Mouse (Mus musculus): Measurements from ENCODE around the gene Tead1. TPM values are rescaled to one million over a fixed set of nuclear protein-coding genes. Genes with fewer than 3 reads are reported as not detected.
A peak's percentile ranks its signal among the peaks of the same experiment; 100 is the strongest.
"Not testable (repeated sequence)": the region's sequence is repeated elsewhere in the genome, so short reads cannot be mapped to it uniquely, and the experiment has no call there.

Gene Tead1
- total RNA-seq, 2 experiments from 2014 or later = 11.8 to 12.0 TPM

- no peak for DNase-seq (ENCODE audit: low spot score in 2 of 2)
- intact Hi-C loops (cut with DNase I) = no loop called here
Observed at GRCm38 (mm10) chr7:112876128-112876527, 197.0 kb downstream of the Tead1 start.

GRCm38 (mm10) chr7:112883791-112884274, 204.7 kb downstream of the Tead1 start:
- peak; percentile 47 to 66 for DNase-seq (ENCODE audit: low spot score in 2 of 2)
- intact Hi-C loops (cut with DNase I) = no loop called here

GRCm38 (mm10) chr7:112885546-112885945, 206.4 kb downstream of the Tead1 start:
- no peak for DNase-seq (ENCODE audit: low spot score in 2 of 2)
- intact Hi-C loops (cut with DNase I) = no loop called here

GRCm38 (mm10) chr7:112891883-112892282, 212.8 kb downstream of the Tead1 start:
- DNase-seq (ENCODE audit: low spot score in 2 of 2) = no peak
- intact Hi-C loops (cut with DNase I) = no loop called here

- DNase-seq (ENCODE audit: low spot score in 2 of 2) = no peak
- intact Hi-C loops (cut with DNase I) = no loop called here
Observed at GRCm38 (mm10) chr7:112892595-112892994, 213.5 kb downstream of the Tead1 start.

- intact Hi-C loops (cut with DNase I) = no loop called here
- no peak for DNase-seq (ENCODE audit: low spot score in 2 of 2)
Observed at GRCm38 (mm10) chr7:112896363-112896762, 217.2 kb downstream of the Tead1 start.

- intact Hi-C loops (cut with DNase I) = no loop called here
- no peak for DNase-seq (ENCODE audit: low spot score in 2 of 2)
Observed at GRCm38 (mm10) chr7:112901710-112902109, 222.6 kb downstream of the Tead1 start.

GRCm38 (mm10) chr7:112906848-112907247, 227.7 kb downstream of the Tead1 start:
- intact Hi-C loops (cut with DNase I) = no loop called here
- no peak for DNase-seq (ENCODE audit: low spot score in 2 of 2)

- DNase-seq (ENCODE audit: low spot score in 2 of 2) = no peak
- intact Hi-C loops (cut with DNase I) = no loop called here
Observed at GRCm38 (mm10) chr7:112907468-112907867, 228.3 kb downstream of the Tead1 start.

- intact Hi-C loops (cut with DNase I) = no loop called here
- DNase-seq (ENCODE audit: low spot score in 2 of 2) = no peak
Observed at GRCm38 (mm10) chr7:112909164-112909563, 230.0 kb downstream of the Tead1 start.

- no peak for DNase-seq (ENCODE audit: low spot score in 2 of 2)
- intact Hi-C loops (cut with DNase I) = no loop called here
Observed at GRCm38 (mm10) chr7:112912969-112913368, 233.9 kb downstream of the Tead1 start.

GRCm38 (mm10) chr7:112915571-112915970, 236.5 kb downstream of the Tead1 start:
- intact Hi-C loops (cut with DNase I) = loop anchor here (5.0 kb wide), 1 partner anchor 352 kb away; no protein-coding TSS in a partner anchor
- DNase-seq (ENCODE audit: low spot score in 2 of 2) = peak; percentile 31 to 58

- DNase-seq (ENCODE audit: low spot score in 2 of 2) = no peak
- intact Hi-C loops (cut with DNase I) = loop anchor here (5.0 kb wide), 1 partner anchor 350 kb away; no protein-coding TSS in a partner anchor
Observed at GRCm38 (mm10) chr7:112917613-112918278, 238.6 kb downstream of the Tead1 start.

- peak in 1 of 2 experiments; percentile 36 for DNase-seq (ENCODE audit: low spot score in 2 of 2)
- intact Hi-C loops (cut with DNase I) = loop anchor here (5.0 kb wide), 1 partner anchor 349 kb away; no protein-coding TSS in a partner anchor
Observed at GRCm38 (mm10) chr7:112918279-112918991, 239.3 kb downstream of the Tead1 start.

- intact Hi-C loops (cut with DNase I) = loop anchor here (1.0 to 5.0 kb wide), 3 partner anchors 212 to 392 kb away; no protein-coding TSS in a partner anchor
- peak; percentile 61 to 69 for DNase-seq (ENCODE audit: low spot score in 2 of 2)
Observed at GRCm38 (mm10) chr7:112919845-112920244, 240.7 kb downstream of the Tead1 start.

GRCm38 (mm10) chr7:112922801-112923200, 243.7 kb downstream of the Tead1 start:
- intact Hi-C loops (cut with DNase I) = loop anchor here (5.0 kb wide), 1 partner anchor 390 kb away; no protein-coding TSS in a partner anchor
- DNase-seq (ENCODE audit: low spot score in 2 of 2) = no peak

- intact Hi-C loops (cut with DNase I) = loop anchor here (5.0 kb wide), 1 partner anchor 389 kb away; no protein-coding TSS in a partner anchor
- DNase-seq (ENCODE audit: low spot score in 2 of 2) = no peak
Observed at GRCm38 (mm10) chr7:112923712-112924111, 244.6 kb downstream of the Tead1 start.

- intact Hi-C loops (cut with DNase I) = no loop called here
- no peak for DNase-seq (ENCODE audit: low spot score in 2 of 2)
Observed at GRCm38 (mm10) chr7:112930669-112931068, 251.6 kb downstream of the Tead1 start.

GRCm38 (mm10) chr7:112935876-112936275, 256.8 kb downstream of the Tead1 start:
- not testable (repeated sequence) for DNase-seq (ENCODE audit: low spot score in 2 of 2)

GRCm38 (mm10) chr7:112937089-112937488, 258.0 kb downstream of the Tead1 start:
- intact Hi-C loops (cut with DNase I) = no loop called here
- no peak for DNase-seq (ENCODE audit: low spot score in 2 of 2)

More at GRCm38 (mm10) chr7:112935876-112936275, 256.8 kb downstream of the Tead1 start:
- intact Hi-C loops (cut with DNase I) = not testable (repeated sequence)
